Mouse (Mus musculus): ENCODE measurements at regions not wholly inside any gene's neighbourhood (a gene's known extent, or its start where the extent isn't known, plus 50 kb on each side); places are given as distances from the start of the nearest gene placed in this dataset.

- TF ChIP-seq USF2 (conservative IDR thresholded peaks at IDR 0.05; ENCODE audit: low read depth, low read length) (no peak), CTCF (conservative IDR thresholded peaks at IDR 0.05 in 1 of 2, IDR thresholded peaks at IDR 0.05 in 1 of 2; ENCODE audit: low read depth in 2 of 2, low read length in 2 of 2) (no peak), JUN (IDR thresholded peaks at IDR 0.05; ENCODE audit: insufficient read depth, low read depth, low read length) (no peak), ZKSCAN1 (IDR thresholded peaks at IDR 0.05; ENCODE audit: borderline replicate concordance, low read depth, low read length) (no peak), USF1 (IDR thresholded peaks at IDR 0.05; ENCODE audit: low read depth, low read length) (no peak), KAT2A (IDR thresholded peaks at IDR 0.05; ENCODE audit: insufficient replicate concordance, low read length) (no peak), POLR2A (IDR thresholded peaks at IDR 0.05; ENCODE audit: low read depth, low read length) (no peak), SIN3A (IDR thresholded peaks at IDR 0.05; ENCODE audit: low read length) (no peak), NELFE (IDR thresholded peaks at IDR 0.05; ENCODE audit: low read depth, low read length) (no peak), ZMIZ1 (IDR thresholded peaks at IDR 0.05; ENCODE audit: low read depth, low read length) (no peak), MYC (IDR thresholded peaks at IDR 0.05; ENCODE audit: low read depth, low read length) (no peak), MAX (IDR thresholded peaks at IDR 0.05; ENCODE audit: low read length) (no peak), E2F4 (IDR thresholded peaks at IDR 0.05; ENCODE audit: insufficient replicate concordance, low read depth, low read length) (no peak), EP300 (IDR thresholded peaks at IDR 0.05; ENCODE audit: low read length) (no peak)
- H3K36me3 ChIP-seq (replicated peaks in 1 of 2; ENCODE audit: control insufficient read depth in 1 of 2, insufficient read depth in 1 of 2, low read length in 1 of 2) = no peaks in the 10 kb centered on the region
- in situ Hi-C loops (cut with MboI; ENCODE audit: low pct_ligation_motif_present, low pct_unique_long_range_greater_than_20kb, low sequenced_read_pairs) (no loop called here), dilution Hi-C loops (cut with MboI; ENCODE audit: extremely low pct_ligation_motif_present, extremely low pct_unique_long_range_greater_than_20kb, low sequenced_read_pairs) (no loop called here)
- H3K4me2 ChIP-seq (ENCODE audit: insufficient read depth, low read depth, poor library complexity, severe bottlenecking) = no peak overlapping the region
- H3K27ac ChIP-seq (ENCODE audit: insufficient read depth, low read depth) = no peak overlapping the region
- no peaks in the 10 kb centered on the region for H3K4me1 ChIP-seq (ENCODE audit: control insufficient read depth in 1 of 2, insufficient read depth in 2 of 2)
- H3K9me3 ChIP-seq (replicated peaks; ENCODE audit: low read length) = peaks cover 68% of the 10 kb centered on the region
- H3K79me2 ChIP-seq (replicated peaks; ENCODE audit: control insufficient read depth, extremely low read depth, insufficient read depth, poor library complexity, severe bottlenecking) = no peaks in the 10 kb centered on the region
- H3K9ac ChIP-seq (ENCODE audit: insufficient read depth, low read depth) = no peak overlapping the region
- H3K27me3 ChIP-seq (replicated peaks) = no peaks in the 10 kb centered on the region
- no peak for DNase-seq (ENCODE audit: extremely low read depth)
- H3K4me3 ChIP-seq (replicated peaks in 1 of 3; ENCODE audit: low read depth in 2 of 3, low read length in 2 of 3, poor library complexity in 1 of 3) = no peak overlapping the region
These were observed 414.3 kb upstream of the Id4 start for GRCm38 (mm10) chr13:47846713-47847112.

- Histone ChIP-seq H3K79me2 (replicated peaks; ENCODE audit: control insufficient read depth, extremely low read depth, insufficient read depth, poor library complexity, severe bottlenecking) (no peaks in the 10 kb centered on the region), H3K36me3 (replicated peaks in 1 of 2; ENCODE audit: control insufficient read depth in 1 of 2, insufficient read depth in 1 of 2, low read length in 1 of 2) (no peaks in the 10 kb centered on the region), H3K27me3 (replicated peaks) (no peaks in the 10 kb centered on the region), H3K4me3 (replicated peaks in 1 of 3; ENCODE audit: low read depth in 2 of 3, low read length in 2 of 3, poor library complexity in 1 of 3) (no peak overlapping the region), H3K9me3 (replicated peaks; ENCODE audit: low read length) (peaks cover 67% of the 10 kb centered on the region), H3K9ac (ENCODE audit: insufficient read depth, low read depth) (no peak overlapping the region), H3K27ac (ENCODE audit: insufficient read depth, low read depth) (no peak overlapping the region), H3K4me1 (ENCODE audit: control insufficient read depth in 1 of 2, insufficient read depth in 2 of 2) (no peaks in the 10 kb centered on the region), H3K4me2 (ENCODE audit: insufficient read depth, low read depth, poor library complexity, severe bottlenecking) (no peak overlapping the region)
- no peak for DNase-seq (ENCODE audit: extremely low read depth)
- TF ChIP-seq ELF1 (IDR thresholded peaks at IDR 0.05; ENCODE audit: low read depth, low read length) (no peak), USF1 (IDR thresholded peaks at IDR 0.05; ENCODE audit: low read depth, low read length) (no peak), ZMIZ1 (IDR thresholded peaks at IDR 0.05; ENCODE audit: low read depth, low read length) (no peak), RAD21 (IDR thresholded peaks at IDR 0.05; ENCODE audit: low read depth, low read length) (no peak), TBP (conservative IDR thresholded peaks at IDR 0.05; ENCODE audit: low read depth, low read length) (no peak), ZNF384 (IDR thresholded peaks at IDR 0.05; ENCODE audit: low read depth, low read length) (no peak)
- in situ Hi-C loops (cut with MboI; ENCODE audit: low pct_ligation_motif_present, low pct_unique_long_range_greater_than_20kb, low sequenced_read_pairs) (no loop called here), dilution Hi-C loops (cut with MboI; ENCODE audit: extremely low pct_ligation_motif_present, extremely low pct_unique_long_range_greater_than_20kb, low sequenced_read_pairs) (no loop called here)
These were observed 412.4 kb upstream of the Id4 start for GRCm38 (mm10) chr13:47848371-47849188.
